Mouse (Mus musculus): Measurements from ENCODE around the gene Rlim.
A peak's percentile ranks its signal among the peaks of the same experiment; 100 is the strongest.

Gene Rlim

GRCm38 (mm10) chrX:103981169-103981689, at the start of gene Rlim:
Rlim (minus strand) TSS chrX:103981284.
- peak; percentile 72 for DNase-seq (ENCODE audit: extremely low spot score, low spot score)

- DNase-seq (ENCODE audit: extremely low spot score, low spot score) = no peak
These were observed 36.1 kb upstream of the Rlim start for GRCm38 (mm10) chrX:104017196-104017595.

- no peak for DNase-seq (ENCODE audit: extremely low spot score, low spot score)
These were observed 34.0 kb upstream of the Rlim start for GRCm38 (mm10) chrX:104015048-104015447.

GRCm38 (mm10) chrX:104013318-104013811, 32.3 kb upstream of the Rlim start:
- peak; percentile 14 for DNase-seq (ENCODE audit: extremely low spot score, low spot score)

- DNase-seq (ENCODE audit: extremely low spot score, low spot score) = no peak
These were observed 13.7 kb upstream of the Rlim start for GRCm38 (mm10) chrX:103994741-103995140.

GRCm38 (mm10) chrX:103993864-103994263, 12.8 kb upstream of the Rlim start:
- no peak for DNase-seq (ENCODE audit: extremely low spot score, low spot score)

- DNase-seq (ENCODE audit: extremely low spot score, low spot score) = no peak
These were observed 10.6 kb upstream of the Rlim start for GRCm38 (mm10) chrX:103991702-103992101.

- DNase-seq (ENCODE audit: extremely low spot score, low spot score) = no peak
These were observed 9.3 kb upstream of the Rlim start for GRCm38 (mm10) chrX:103990392-103990791.

- peak; percentile 15 for DNase-seq (ENCODE audit: extremely low spot score, low spot score)
These were observed 6.3 kb upstream of the Rlim start for GRCm38 (mm10) chrX:103987215-103987964.

GRCm38 (mm10) chrX:103986159-103986558, 5.1 kb upstream of the Rlim start:
- no peak for DNase-seq (ENCODE audit: extremely low spot score, low spot score)

- no peak for DNase-seq (ENCODE audit: extremely low spot score, low spot score)
These were observed 3.9 kb upstream of the Rlim start for GRCm38 (mm10) chrX:103984992-103985391.

GRCm38 (mm10) chrX:103981806-103982205, 722 bp upstream of the Rlim start:
- no peak for DNase-seq (ENCODE audit: extremely low spot score, low spot score)

- DNase-seq (ENCODE audit: extremely low spot score, low spot score) = peak; percentile 32
These were observed 405 bp downstream of the Rlim start for GRCm38 (mm10) chrX:103980590-103981168.

GRCm38 (mm10) chrX:103980036-103980435, 1.0 kb downstream of the Rlim start:
- peak; percentile 24 for DNase-seq (ENCODE audit: extremely low spot score, low spot score)

GRCm38 (mm10) chrX:103939701-103940100, 41.4 kb downstream of the Rlim start:
- DNase-seq (ENCODE audit: extremely low spot score, low spot score) = no peak

- DNase-seq (ENCODE audit: extremely low spot score, low spot score) = no peak
These were observed 43.8 kb downstream of the Rlim start for GRCm38 (mm10) chrX:103937333-103937732.

GRCm38 (mm10) chrX:103922436-103922835, 58.6 kb downstream of the Rlim start:
- DNase-seq (ENCODE audit: extremely low spot score, low spot score) = no peak

- DNase-seq (ENCODE audit: extremely low spot score, low spot score) = no peak
These were observed 62.1 kb downstream of the Rlim start for GRCm38 (mm10) chrX:103918954-103919353.

- DNase-seq (ENCODE audit: extremely low spot score, low spot score) = peak; percentile 42
These were observed 66.3 kb downstream of the Rlim start for GRCm38 (mm10) chrX:103914790-103915189.
